Mouse (Mus musculus) hindbrain, embryonic 15.5 days (tissue): ENCODE data around the gene Lsm4. TPM values are rescaled to one million over a fixed set of nuclear protein-coding genes. Genes with fewer than 3 reads are reported as not detected.

ENCODE experiments used
- ATAC-seq: fragments of 200-750 bp; cut with Nextera tagmentation; 2 replicates; pipeline ENCODE4 v1.8.0; 2017; ENCODE audit warnings: low read depth, moderate number of reproducible peaks, moderate TSS enrichment; ENCODE audit not compliant: low FRiP score
- H3K27ac ChIP-seq: fragments of 300-500 bp; sonication (generic); replicated peaks from 2 replicates; pipeline ENCODE4 v1.5.1; 2015; ENCODE audit warnings: mild to moderate bottlenecking, inconsistent platforms
- H3K27me3 ChIP-seq: fragments of 300-500 bp; sonication (generic); 2 replicates; pipeline ENCODE4 v1.6.1; 2015; ENCODE audit warnings: control low read depth, inconsistent platforms
- H3K36me3 ChIP-seq: fragments of 300-500 bp; sonication (generic); 2 replicates; pipeline ENCODE4 v1.6.1; 2015; ENCODE audit warnings: control low read depth, inconsistent platforms
- H3K4me1 ChIP-seq: fragments of 300-500 bp; sonication (generic); replicated peaks from 2 replicates; pipeline ENCODE4 v1.6.1; 2015; ENCODE audit warnings: control low read depth, inconsistent platforms
- H3K4me2 ChIP-seq: fragments of 300-500 bp; sonication (generic); 2 replicates; pipeline ENCODE4 v1.6.1; 2015; ENCODE audit warnings: moderate library complexity, mild to moderate bottlenecking, inconsistent platforms
- H3K4me3 ChIP-seq: fragments of 300-500 bp; sonication (generic); 2 replicates; pipeline ENCODE4 v1.5.1; 2015; ENCODE audit warnings: mild to moderate bottlenecking, inconsistent platforms
- H3K9ac ChIP-seq: fragments of 300-500 bp; sonication (generic); 2 replicates; pipeline ENCODE4 v1.6.1; 2015; ENCODE audit warnings: inconsistent platforms
- H3K9me3 ChIP-seq: fragments of 300-500 bp; sonication (generic); 2 replicates; pipeline ENCODE4 v1.6.1; 2016; ENCODE audit warnings: control low read depth, inconsistent platforms
- WGBS: fragments of 180-500 bp; shearing (Covaris S2); methylation state at CpG from one replicate; pipeline ENCODE4 v1.1.7; 2015; 5-methylcytosine and 5-hydroxymethylcytosine counted together
- polyA plus RNA-seq: library from polyadenylated mRNA; unstranded; fragments of >200 nt; fragmentation: Nextera tagmentation; extraction: Ambion mirVana; gene quantifications from 2 replicates; pipeline ENCODE4 v1.2.1, GENCODE M21; 2015

The Lsm4 gene
- polyA plus RNA-seq, 1 experiment from 2014 or later = 192 TPM

DNA sequence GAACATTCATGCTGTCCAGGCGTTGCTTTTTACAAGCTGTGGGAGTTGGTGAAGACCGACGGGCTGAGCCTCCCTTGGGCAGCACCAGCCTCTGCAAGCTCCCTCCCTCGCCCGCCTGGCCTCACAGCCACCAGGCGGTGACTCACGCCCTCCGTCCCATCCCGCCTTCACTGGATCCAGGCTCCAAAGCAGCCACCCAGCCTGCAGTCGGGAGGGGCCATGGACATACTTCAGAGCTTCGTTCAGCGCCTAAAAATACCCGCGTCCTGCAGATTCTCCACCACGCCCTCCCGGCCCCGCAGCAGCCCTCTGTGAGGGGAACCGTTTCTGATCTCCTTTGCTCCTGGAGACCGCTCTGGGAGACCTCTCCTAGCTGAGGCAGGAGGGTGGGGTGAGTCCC, 9.1 kb downstream of the Lsm4 start:
- Histone ChIP-seq H3K9me3 (no peaks in the 10 kb centered on the region), H3K36me3 (peaks cover 9% of the 10 kb centered on the region; the same call in 1 of the 2 replicates), H3K4me2 (peak overlapping the region; percentile 11; the same call in 1 of the 2 replicates), H3K4me1 (peaks cover 12% of the 10 kb centered on the region; the same call in 1 of the 2 replicates), H3K27ac (no peak overlapping the region), H3K4me3 (no peak overlapping the region), H3K9ac (no peak overlapping the region), H3K27me3 (no peaks in the 10 kb centered on the region)
- WGBS = 13% methylated on average over 19 of the region's 19 CpGs
- no peak for ATAC-seq

DNA sequence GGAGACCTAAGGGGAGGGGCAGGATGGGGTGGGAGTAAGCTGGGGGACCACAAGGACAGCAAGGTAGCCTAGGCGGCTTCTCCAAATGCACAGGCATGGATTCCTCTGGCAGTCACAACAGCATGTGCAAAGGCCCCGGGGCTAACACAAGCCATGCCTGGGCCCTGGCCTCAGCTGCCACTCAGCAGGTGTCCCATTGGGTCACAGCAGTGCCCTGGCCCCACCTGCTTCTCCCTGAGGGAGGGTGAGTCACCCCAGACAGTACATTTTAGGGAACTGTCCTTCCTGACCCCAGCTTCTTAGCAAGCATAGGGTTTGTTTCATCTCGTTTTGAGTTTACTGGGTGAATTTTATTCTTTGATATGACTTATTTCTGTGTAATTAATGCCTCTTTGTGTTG, 9.6 kb downstream of the Lsm4 start:
- no peak for ATAC-seq

GRCm38 (mm10) chr8:70684291-70684690, 11.2 kb downstream of the Lsm4 start:
- Histone ChIP-seq H3K27ac (no peak overlapping the region), H3K9me3 (no peaks in the 10 kb centered on the region), H3K9ac (no peak overlapping the region), H3K4me3 (no peak overlapping the region), H3K27me3 (no peaks in the 10 kb centered on the region), H3K36me3 (no peaks in the 10 kb centered on the region; the same call in 1 of the 2 replicates), H3K4me1 (peaks cover 12% of the 10 kb centered on the region; the same call in 1 of the 2 replicates), H3K4me2 (no peak overlapping the region)
- ATAC-seq = peak; percentile 67; the same call in 1 of the 2 replicates
- WGBS = 29% methylated on average over 7 of the region's 7 CpGs

More for the DNA sequence above, 9.6 kb downstream of the Lsm4 start:
- Histone ChIP-seq H3K4me1 (peaks cover 12% of the 10 kb centered on the region; the same call in 1 of the 2 replicates), H3K27ac (no peak overlapping the region), H3K4me2 (no peak overlapping the region), H3K36me3 (peaks cover 9% of the 10 kb centered on the region; the same call in 1 of the 2 replicates), H3K9me3 (no peaks in the 10 kb centered on the region), H3K4me3 (no peak overlapping the region), H3K9ac (no peak overlapping the region), H3K27me3 (no peaks in the 10 kb centered on the region)
- 68% methylated on average over 3 of the region's 3 CpGs for WGBS

GRCm38 (mm10) chr8:70687576-70687975, 14.5 kb downstream of the Lsm4 start:
- ATAC-seq = no peak
- Histone ChIP-seq H3K36me3 (no peaks in the 10 kb centered on the region), H3K4me1 (peaks cover 17% of the 10 kb centered on the region), H3K9ac (no peak overlapping the region), H3K27me3 (no peaks in the 10 kb centered on the region), H3K4me2 (no peak overlapping the region), H3K9me3 (no peaks in the 10 kb centered on the region), H3K4me3 (no peak overlapping the region), H3K27ac (no peak overlapping the region)
- 74% methylated on average over 8 of the region's 8 CpGs for WGBS

DNA sequence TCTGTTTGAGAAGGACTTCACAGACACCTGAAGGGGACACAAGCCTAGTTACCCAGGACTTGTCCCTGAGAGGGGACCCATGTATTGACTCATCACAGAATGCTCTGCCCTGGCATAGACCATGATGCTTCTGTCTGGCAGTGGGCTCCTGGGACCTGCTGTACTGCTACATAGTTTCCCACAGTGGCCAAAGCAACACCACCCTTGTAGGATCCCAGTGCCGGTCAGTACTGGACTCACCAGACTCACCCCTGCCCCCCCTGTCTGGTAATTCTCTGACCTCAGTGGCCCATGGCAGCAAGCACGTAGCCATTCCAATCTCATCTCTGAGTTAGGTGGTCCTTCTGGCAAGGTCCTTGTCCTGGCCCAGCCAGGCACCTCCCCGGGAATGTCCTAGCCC, 15.1 kb downstream of the Lsm4 start:
- Histone ChIP-seq H3K4me3 (no peak overlapping the region), H3K4me1 (peaks cover 17% of the 10 kb centered on the region), H3K27me3 (no peaks in the 10 kb centered on the region), H3K9ac (no peak overlapping the region), H3K27ac (no peak overlapping the region), H3K9me3 (no peaks in the 10 kb centered on the region), H3K4me2 (no peak overlapping the region), H3K36me3 (no peaks in the 10 kb centered on the region)
- 95% methylated on average over 3 of the region's 3 CpGs for WGBS
- no peak for ATAC-seq

DNA sequence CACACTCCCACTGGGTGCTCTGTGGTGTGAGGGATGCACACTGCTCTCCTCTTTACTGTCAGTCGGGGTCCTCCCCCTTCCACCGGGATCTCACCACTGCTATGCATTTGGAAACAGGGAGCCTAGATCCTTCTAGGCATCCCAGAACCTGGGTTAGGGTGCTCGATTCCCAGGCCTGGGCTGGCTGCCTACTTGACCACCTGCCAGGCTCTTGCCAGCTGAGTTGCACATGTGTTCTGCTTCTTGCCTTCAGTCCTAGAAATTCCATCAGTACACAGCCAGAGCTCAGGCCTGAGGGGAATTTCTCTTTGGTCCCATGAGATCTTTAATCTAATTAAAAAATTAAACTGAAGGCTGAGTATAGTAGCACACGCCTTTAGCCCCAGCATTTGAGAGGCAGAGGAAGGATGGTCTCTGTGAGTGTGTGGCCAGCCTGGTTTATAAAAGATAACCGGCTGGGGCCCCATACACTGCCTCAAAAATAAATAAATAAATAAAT, 16.9 kb downstream of the Lsm4 start:
- no peak for ATAC-seq
- Histone ChIP-seq H3K4me3 (no peak overlapping the region), H3K4me2 (no peak overlapping the region), H3K4me1 (peaks cover 9% of the 10 kb centered on the region), H3K27me3 (no peaks in the 10 kb centered on the region), H3K27ac (no peak overlapping the region), H3K9ac (no peak overlapping the region), H3K9me3 (no peaks in the 10 kb centered on the region), H3K36me3 (no peaks in the 10 kb centered on the region)
- WGBS = 70% methylated on average over 5 of the region's 5 CpGs

- ATAC-seq = no peak
- Histone ChIP-seq H3K4me3 (peak overlapping the region; percentile 33), H3K27ac (no peak overlapping the region), H3K36me3 (no peaks in the 10 kb centered on the region), H3K9ac (peak overlapping the region; percentile 39), H3K27me3 (no peaks in the 10 kb centered on the region), H3K9me3 (no peaks in the 10 kb centered on the region), H3K4me1 (peaks cover 18% of the 10 kb centered on the region), H3K4me2 (peak overlapping the region; percentile 63)
- WGBS = 54% methylated on average over 4 of the region's 4 CpGs
These were observed 18.2 kb downstream of the Lsm4 start for GRCm38 (mm10) chr8:70691230-70691629.

DNA sequence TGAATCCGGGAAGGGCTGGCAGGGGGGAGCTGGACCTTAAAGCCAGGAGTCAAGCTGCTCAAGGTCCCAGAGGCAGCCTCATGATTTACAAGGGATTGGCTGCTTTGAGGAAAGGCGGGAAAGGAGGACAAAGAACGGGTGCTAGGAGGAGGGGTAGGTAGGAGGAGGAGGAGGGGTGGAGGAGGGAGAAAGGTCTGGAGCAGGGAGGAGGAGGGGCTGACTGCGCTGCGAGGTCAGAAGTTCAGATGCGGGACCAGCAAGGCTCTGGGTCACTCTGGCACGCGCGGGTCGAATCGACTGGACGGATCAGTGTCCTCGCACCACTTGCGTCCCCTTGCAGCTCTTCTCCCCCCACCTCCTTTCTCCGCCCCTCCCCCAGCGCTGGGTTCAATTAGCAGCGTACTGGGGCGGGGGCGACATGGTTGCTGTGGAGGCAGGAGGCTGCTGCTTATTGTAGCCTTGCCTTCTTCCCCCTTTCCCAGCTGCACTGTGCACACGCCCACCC, 18.7 kb downstream of the Lsm4 start:
- Histone ChIP-seq H3K27ac (no peak overlapping the region), H3K9me3 (no peaks in the 10 kb centered on the region), H3K27me3 (no peaks in the 10 kb centered on the region), H3K4me1 (peaks cover 24% of the 10 kb centered on the region), H3K4me2 (peak overlapping the region; percentile 63), H3K9ac (peak overlapping the region; percentile 39), H3K4me3 (peak overlapping the region; percentile 33), H3K36me3 (no peaks in the 10 kb centered on the region)
- 2% methylated on average over 20 of the region's 20 CpGs for WGBS
- ATAC-seq = peak; percentile 25; the same call in 1 of the 2 replicates

DNA sequence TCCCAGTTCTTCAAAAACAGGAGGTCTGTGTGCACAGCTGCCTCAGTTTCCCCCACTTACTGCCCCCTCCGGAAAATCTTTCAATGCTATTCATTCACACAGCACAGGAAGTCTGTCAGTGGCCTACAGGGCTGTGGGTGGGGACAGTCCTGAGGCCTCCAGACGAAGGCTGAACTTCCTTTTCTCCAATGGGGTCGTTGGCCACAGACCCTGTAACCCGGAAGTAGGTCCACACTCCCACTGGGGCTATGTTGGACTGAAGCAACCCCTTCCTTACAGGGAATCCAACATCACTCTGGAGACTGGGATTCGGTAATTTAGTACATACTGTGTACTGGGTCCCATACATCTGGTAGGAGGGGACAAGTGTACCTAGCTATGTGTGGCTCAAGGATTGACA, 20.6 kb downstream of the Lsm4 start:
- ATAC-seq = no peak
- Histone ChIP-seq H3K4me3 (no peak overlapping the region), H3K36me3 (no peaks in the 10 kb centered on the region), H3K27ac (no peak overlapping the region), H3K4me1 (peaks cover 39% of the 10 kb centered on the region), H3K9ac (no peak overlapping the region), H3K9me3 (no peaks in the 10 kb centered on the region), H3K4me2 (no peak overlapping the region), H3K27me3 (no peaks in the 10 kb centered on the region)
- WGBS = 78% methylated on average over 5 of the region's 5 CpGs

DNA sequence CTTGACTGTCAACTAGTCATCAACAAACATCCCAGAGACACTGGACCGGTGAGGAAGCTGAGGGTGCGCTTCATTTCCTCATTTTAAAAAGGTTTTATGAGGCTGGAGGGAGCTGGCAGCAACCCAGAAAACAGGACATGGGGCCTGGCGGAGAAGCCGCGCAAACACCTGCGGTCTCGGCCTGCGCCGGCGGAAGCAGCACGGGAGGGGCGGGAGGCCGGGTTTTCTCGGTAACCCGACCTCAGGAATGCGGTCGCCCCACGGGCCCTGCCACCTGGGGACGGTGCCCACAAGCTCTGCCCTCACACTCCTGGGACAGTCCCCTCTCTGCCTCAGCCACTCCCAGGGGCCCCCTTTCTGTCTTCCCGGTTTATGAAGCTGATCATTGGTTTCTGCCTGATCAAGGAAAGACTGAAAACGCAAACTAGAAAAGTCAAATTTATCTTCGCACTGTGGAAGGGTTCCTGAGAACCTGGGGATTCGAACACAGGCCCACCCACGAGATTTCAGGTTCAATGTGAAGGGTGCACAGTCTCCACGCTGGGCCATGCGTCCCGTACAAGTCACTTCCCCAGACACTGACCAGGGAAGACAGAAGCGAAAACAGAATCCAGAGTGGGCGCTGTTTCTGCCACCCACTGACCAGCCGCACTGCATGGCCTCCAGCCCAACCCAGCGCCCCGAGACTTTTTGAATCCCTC, 22.4 kb downstream of the Lsm4 start:
- Histone ChIP-seq H3K36me3 (no peaks in the 10 kb centered on the region), H3K9ac (no peak overlapping the region), H3K4me3 (no peak overlapping the region), H3K4me2 (no peak overlapping the region), H3K9me3 (no peaks in the 10 kb centered on the region), H3K27me3 (no peaks in the 10 kb centered on the region), H3K4me1 (peaks cover 39% of the 10 kb centered on the region), H3K27ac (no peak overlapping the region)
- 34% methylated on average over 32 of the region's 32 CpGs for WGBS
- no peak for ATAC-seq

DNA sequence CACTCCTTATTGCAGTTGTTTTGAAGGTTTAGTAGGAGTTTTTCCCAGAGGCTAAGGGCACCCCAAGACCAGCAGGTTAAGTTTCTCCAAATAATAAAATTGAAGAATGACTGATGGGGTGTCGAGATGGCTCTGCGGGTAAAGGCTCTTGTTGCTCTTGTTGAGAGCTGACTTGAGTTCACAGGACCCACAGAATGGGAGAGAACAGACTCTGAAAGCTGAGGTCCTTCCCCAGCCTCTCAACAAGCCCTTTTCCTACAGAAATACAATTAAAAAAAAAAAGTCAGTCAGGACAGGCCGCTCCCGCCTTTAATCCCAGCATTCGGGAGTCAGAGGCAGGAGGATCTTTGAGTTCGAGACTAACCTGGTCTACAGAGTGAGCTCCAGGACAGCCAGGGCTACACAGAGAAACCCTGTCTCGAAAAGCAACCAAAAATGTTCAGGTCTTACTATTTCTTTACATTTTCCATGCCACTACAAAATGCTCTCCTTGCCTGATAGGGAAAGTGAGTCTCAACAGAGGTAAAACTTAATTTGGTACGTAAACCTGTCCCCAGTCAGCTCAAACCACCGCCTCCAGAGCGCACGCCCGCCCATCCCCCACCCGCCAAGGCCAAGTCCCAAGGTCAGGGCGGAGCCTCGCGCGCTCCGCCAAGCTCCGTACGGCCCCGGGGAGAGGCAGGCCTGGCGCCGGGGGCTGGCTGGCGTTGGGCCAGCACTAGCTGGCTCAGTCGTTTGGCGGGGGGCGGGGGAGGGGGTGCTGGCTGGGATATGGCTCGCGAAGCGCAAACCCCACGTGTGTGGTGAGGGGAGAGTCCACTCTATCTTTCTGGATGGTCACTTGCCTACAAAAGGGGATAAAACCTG, 23.2 kb downstream of the Lsm4 start:
- Histone ChIP-seq H3K27ac (peak overlapping the region; percentile 99), H3K4me2 (peak overlapping the region; percentile 59), H3K9me3 (no peaks in the 10 kb centered on the region), H3K4me3 (peak overlapping the region; percentile 24), H3K4me1 (peaks cover 42% of the 10 kb centered on the region), H3K36me3 (no peaks in the 10 kb centered on the region), H3K27me3 (no peaks in the 10 kb centered on the region), H3K9ac (no peak overlapping the region; the same call in 1 of the 2 replicates)
- ATAC-seq = no peak
- 6% methylated on average over 30 of the region's 31 CpGs for WGBS

DNA sequence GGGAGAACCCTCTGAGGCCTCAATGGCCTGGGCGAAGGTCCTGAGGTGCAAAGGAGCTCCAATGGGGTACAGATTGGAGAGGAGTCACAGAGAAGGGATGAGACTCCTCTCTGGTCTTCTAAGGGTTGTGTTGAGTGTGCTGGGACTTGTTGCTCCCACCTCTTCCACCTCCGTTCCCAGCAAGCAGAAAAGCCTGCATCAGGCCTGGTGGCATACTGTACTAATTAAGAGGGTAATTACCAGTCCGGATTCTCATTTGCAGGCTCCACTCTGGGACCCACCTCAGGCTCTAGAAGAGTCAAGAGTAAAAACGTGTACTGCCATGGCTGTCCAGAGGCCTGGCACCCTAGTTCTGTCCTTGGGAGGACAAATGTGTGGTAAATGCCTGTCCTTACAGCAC, 23.9 kb downstream of the Lsm4 start:
- Histone ChIP-seq H3K36me3 (no peaks in the 10 kb centered on the region), H3K4me3 (peak overlapping the region; percentile 24), H3K4me1 (peaks cover 43% of the 10 kb centered on the region)

More for the DNA sequence above, 23.9 kb downstream of the Lsm4 start:
- H3K27ac ChIP-seq = peak overlapping the region; percentile 99
- WGBS = 39% methylated on average over 4 of the region's 4 CpGs
- ATAC-seq = no peak
- no peaks in the 10 kb centered on the region for H3K27me3 ChIP-seq
- H3K4me2 ChIP-seq = peak overlapping the region; percentile 59
- no peak overlapping the region for H3K9ac ChIP-seq
- H3K9me3 ChIP-seq = no peaks in the 10 kb centered on the region
